Mouse (Mus musculus): ENCODE measurements around the gene Cox14. TPM values are rescaled to one million over a fixed set of nuclear protein-coding genes. Genes with fewer than 3 reads are reported as not detected.
A peak's percentile ranks its signal among the peaks of the same experiment; 100 is the strongest.

Gene Cox14
- polyA plus RNA-seq, 1 experiment = 237 TPM

GRCm38 (mm10) chr15:99772925-99773324 lies 47.5 kb downstream of the Cox14 start:
- H3K4me1 ChIP-seq (ENCODE audit: control insufficient read depth, insufficient read depth, low read length) = no peaks in the 10 kb centered on the region; the same call in 1 of the 2 replicates
- H3K27ac ChIP-seq (ENCODE audit: insufficient read depth, low read length) = no peak overlapping the region
- H3K4me3 ChIP-seq (ENCODE audit: insufficient read depth, low read length) = peak overlapping the region; percentile 52; the same call in 1 of the 2 replicates
- no peak for TF ChIP-seq CTCF (IDR thresholded peaks at IDR 0.05; ENCODE audit: extremely low read depth, insufficient read depth, low read length)
- no peak for TF ChIP-seq POLR2A (IDR thresholded peaks at IDR 0.05; ENCODE audit: extremely low read depth, insufficient read depth, low read length)

Other genes starting within 250 kb of the Cox14 start
- 162 and 172 TPM in 2 replicates for gene Faim2, start 197.5 kb upstream of the Cox14 start, polyA plus RNA-seq (2012; rRNA removed)
- 0.09 and 0.21 TPM in 2 replicates for gene Aqp2, start 146.6 kb upstream of the Cox14 start, polyA plus RNA-seq (2012; rRNA removed)
- gene Aqp5, start 134.8 kb upstream of the Cox14 start, polyA plus RNA-seq (2012; rRNA removed) = 0.40 and 0.58 TPM in 2 replicates
- 0.46 and 0.62 TPM in 2 replicates for gene Aqp6, start 124.2 kb upstream of the Cox14 start, polyA plus RNA-seq (2012; rRNA removed)
- 10.3 and 13.3 TPM in 2 replicates for gene Racgap1, start 74.0 kb upstream of the Cox14 start, polyA plus RNA-seq (2012; rRNA removed)
- gene Asic1, start 55.2 kb upstream of the Cox14 start, polyA plus RNA-seq (2012; rRNA removed) = 54.1 and 59.0 TPM in 2 replicates
- 150 and 157 TPM in 2 replicates for gene Smarcd1, start 23.5 kb upstream of the Cox14 start, polyA plus RNA-seq (2012; rRNA removed)
- gene Gm17349, start 20.1 kb upstream of the Cox14 start, polyA plus RNA-seq (2012; rRNA removed) = 1.3 and 1.8 TPM in 2 replicates
- 55.3 and 60.4 TPM in 2 replicates for gene Gpd1, start 8.1 kb upstream of the Cox14 start, polyA plus RNA-seq (2012; rRNA removed)
- gene Cers5, start 47.3 kb downstream of the Cox14 start, polyA plus RNA-seq (2012; rRNA removed) = 42.5 and 44.5 TPM in 2 replicates
- gene Lima1, start 149.8 kb downstream of the Cox14 start, polyA plus RNA-seq (2012; rRNA removed) = 12.1 and 12.4 TPM in 2 replicates
- 0.04 TPM in 2 replicates for gene Fam186a, start 241.4 kb downstream of the Cox14 start, polyA plus RNA-seq (2012; rRNA removed)
- 22.8 and 23.1 TPM in 2 replicates for gene Larp4, start 244.4 kb downstream of the Cox14 start, polyA plus RNA-seq (2012; rRNA removed)

Data from cortical plate, adult 2 months (tissue).